Mouse (Mus musculus) spleen, embryonic (tissue): ENCODE measurements at regions not wholly inside any gene's neighbourhood (a gene's known extent, or its start where the extent isn't known, plus 50 kb on each side); places are given as distances from the start of the nearest gene placed in this dataset.

Experiments
- CTCF ChIA-PET: fragments of 350-600 bp; sonication (Branson Sonifier 250); formaldehyde crosslinking; loops from one replicate; lab custom pipeline; 2022; lab: Charles Lee

GRCm38 (mm10) chrX:82741478-82741877 is 207.2 kb upstream of the Dmd start:
- CTCF ChIA-PET: no interaction called here

- CTCF ChIA-PET: interaction anchor here (0.6 kb wide), 1 partner anchor 51 kb away, joined by 4 read pairs; no protein-coding TSS in a partner anchor
Measured at GRCm38 (mm10) chrX:82764204-82764603, 184.5 kb upstream of the Dmd start.

- CTCF ChIA-PET: no interaction called here
Measured at GRCm38 (mm10) chrX:82809171-82809570, 139.5 kb upstream of the Dmd start.

- CTCF ChIA-PET: no interaction called here
Measured at GRCm38 (mm10) chrX:82814618-82815017, 134.1 kb upstream of the Dmd start.

GRCm38 (mm10) chrX:82817045-82817444 is 131.6 kb upstream of the Dmd start:
- CTCF ChIA-PET: no interaction called here

- CTCF ChIA-PET: no interaction called here
Measured at GRCm38 (mm10) chrX:82823606-82824005, 125.1 kb upstream of the Dmd start.

- CTCF ChIA-PET: no interaction called here
Measured at GRCm38 (mm10) chrX:82866116-82866515, 82.6 kb upstream of the Dmd start.
